Mouse (Mus musculus) brown adipose tissue, adult 24 weeks (tissue): ENCODE measurements around the gene Prss56. TPM values are rescaled to one million over a fixed set of nuclear protein-coding genes. Genes with fewer than 3 reads are reported as not detected.
A peak's percentile ranks its signal among the peaks of the same experiment; 100 is the strongest.

ENCODE experiments used
- H3K27ac ChIP-seq: fragments of 200-500 bp; replicated peaks from 2 replicates; pipeline ENCODE4 v1.5.1; 2012; ENCODE audit warnings: low read depth, mild to moderate bottlenecking, low read length
- H3K4me1 ChIP-seq: fragments of 200-500 bp; 2 replicates; pipeline ENCODE4 v1.6.1; 2012; ENCODE audit warnings: low read length, mixed read lengths; ENCODE audit not compliant: control insufficient read depth, insufficient read depth, insufficient read length
- H3K4me3 ChIP-seq: fragments of 200-500 bp; 2 replicates; pipeline ENCODE4 v1.5.1; 2012; ENCODE audit warnings: low read depth, mild to moderate bottlenecking, low read length, moderate library complexity; ENCODE audit not compliant: insufficient read depth
- polyA plus RNA-seq: library from polyadenylated mRNA; stranded (reverse); fragments of >200 nt; gene quantifications from 2 replicates; pipeline ENCODE4 v1.2.4, GENCODE M21; 2012; ENCODE audit not compliant: missing spikeins, insufficient read depth, insufficient read length

Gene Prss56
- polyA plus RNA-seq, 1 experiment, result not detected

DNA sequence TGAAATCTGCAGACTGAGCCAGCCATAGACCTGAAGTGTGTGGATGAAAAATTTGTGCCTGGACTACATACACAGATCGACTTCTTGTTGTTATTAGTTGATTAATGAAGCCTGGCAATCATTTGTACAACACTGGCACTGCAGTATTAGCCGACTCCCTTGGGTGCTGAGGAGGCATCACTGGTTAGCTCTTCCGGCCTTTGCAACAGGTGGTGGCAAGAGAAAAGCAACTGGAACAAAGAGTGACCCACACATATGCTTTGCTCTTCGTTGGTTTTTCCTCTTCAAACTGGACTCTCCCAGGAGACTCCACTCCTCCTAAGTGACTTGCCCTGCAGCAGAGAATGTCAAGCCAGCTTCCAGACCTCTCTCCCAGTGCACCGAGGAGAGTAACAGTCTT is 20.7 kb downstream of the Prss56 start:
- H3K4me3 ChIP-seq, result no peak overlapping the region
- no peak overlapping the region for H3K27ac ChIP-seq
- H3K4me1 ChIP-seq, result no peaks in the 10 kb centered on the region

DNA sequence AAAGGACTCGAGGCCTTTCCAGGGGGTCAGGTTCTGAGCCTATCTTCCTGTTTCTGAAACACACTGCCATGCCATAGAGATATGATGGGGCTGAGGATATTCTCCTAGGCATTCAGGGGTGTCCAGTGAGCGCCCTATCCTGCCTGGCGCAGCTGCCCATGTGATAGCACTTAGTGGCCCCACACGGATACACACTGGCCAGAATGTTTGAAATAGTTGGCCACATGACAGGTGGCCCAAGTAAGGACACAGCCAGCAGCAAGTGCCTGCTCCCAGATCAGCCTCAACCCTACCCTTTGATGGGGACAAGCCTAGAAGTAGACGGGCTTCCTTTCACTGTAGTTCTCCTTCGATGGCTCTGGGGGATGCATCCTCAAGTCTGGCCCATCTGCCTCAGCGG is 21.4 kb downstream of the Prss56 start, which contains the start of gene Chrng:
TSS of gene Chrng (plus strand) at position 193 of the 400 bp plus-strand sequence.
- H3K27ac ChIP-seq, result no peak within 1 kb of the TSS
- no peak within 1 kb of the TSS for H3K4me3 ChIP-seq
- H3K4me1 ChIP-seq, result no peaks in the 10 kb centered on the region

DNA sequence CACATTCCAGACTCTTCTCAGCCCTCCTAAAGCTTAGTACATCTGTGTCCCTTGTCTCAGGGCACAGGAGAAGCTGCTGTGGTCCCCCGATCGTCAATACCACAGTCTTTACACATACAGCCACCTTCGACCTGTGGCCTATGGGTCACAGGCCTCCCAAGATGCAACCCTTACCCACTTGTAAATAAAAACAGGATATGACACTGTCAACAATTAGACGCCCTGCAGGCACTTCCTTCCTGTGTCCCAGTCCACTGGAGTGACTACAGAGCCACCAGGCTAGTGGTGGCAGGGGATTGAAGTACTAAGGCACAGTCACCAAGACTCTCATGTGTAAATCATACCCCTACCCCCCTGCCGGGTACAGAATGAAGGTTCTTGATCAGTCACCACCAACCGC is 21.9 kb downstream of the Prss56 start:
- H3K27ac ChIP-seq, result no peak overlapping the region
- no peak overlapping the region for H3K4me3 ChIP-seq
- H3K4me1 ChIP-seq, result no peaks in the 10 kb centered on the region

DNA sequence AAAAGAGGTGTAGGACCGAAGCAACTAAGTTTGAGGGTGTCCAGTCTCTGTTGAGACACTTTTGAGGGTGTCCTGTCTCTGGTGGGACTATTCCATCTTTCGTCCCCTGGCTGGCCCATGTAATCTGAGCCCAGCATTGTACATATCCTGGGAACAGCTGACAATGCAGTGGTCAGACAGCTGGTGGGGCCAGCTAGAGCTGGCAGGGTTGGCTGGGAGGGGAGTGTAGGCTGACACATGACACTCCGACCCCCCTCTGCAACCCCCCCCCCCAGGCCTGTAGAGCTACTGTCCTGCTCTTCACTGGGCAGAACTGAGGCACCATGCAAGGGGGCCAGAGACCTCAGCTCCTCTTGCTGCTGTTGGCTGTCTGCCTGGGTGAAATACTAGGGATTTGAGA is 22.4 kb downstream of the Prss56 start:
- H3K4me1 ChIP-seq, result no peaks in the 10 kb centered on the region

DNA sequence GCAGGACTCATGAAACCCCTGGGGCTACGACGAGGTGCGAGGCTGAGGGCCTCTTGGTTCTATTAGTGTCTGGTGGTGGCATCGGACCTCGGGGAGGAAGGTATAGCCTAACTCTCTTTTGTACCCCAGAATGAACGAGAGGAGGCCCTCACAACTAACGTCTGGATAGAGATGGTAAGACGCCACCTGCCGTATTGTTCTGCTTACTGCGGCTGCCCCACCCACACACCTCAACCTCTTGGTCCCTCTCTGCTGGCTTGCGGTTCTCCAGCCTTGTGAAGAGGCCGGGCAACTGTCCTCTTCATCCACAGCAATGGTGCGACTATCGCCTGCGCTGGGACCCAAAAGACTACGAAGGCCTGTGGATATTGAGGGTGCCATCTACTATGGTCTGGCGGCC is 23.2 kb downstream of the Prss56 start:
- H3K27ac ChIP-seq, result no peak overlapping the region
- no peaks in the 10 kb centered on the region for H3K4me1 ChIP-seq
- H3K4me3 ChIP-seq, result no peak overlapping the region

More for the DNA sequence above, 22.4 kb downstream of the Prss56 start:
- no peak overlapping the region for H3K27ac ChIP-seq
- no peak overlapping the region for H3K4me3 ChIP-seq

DNA sequence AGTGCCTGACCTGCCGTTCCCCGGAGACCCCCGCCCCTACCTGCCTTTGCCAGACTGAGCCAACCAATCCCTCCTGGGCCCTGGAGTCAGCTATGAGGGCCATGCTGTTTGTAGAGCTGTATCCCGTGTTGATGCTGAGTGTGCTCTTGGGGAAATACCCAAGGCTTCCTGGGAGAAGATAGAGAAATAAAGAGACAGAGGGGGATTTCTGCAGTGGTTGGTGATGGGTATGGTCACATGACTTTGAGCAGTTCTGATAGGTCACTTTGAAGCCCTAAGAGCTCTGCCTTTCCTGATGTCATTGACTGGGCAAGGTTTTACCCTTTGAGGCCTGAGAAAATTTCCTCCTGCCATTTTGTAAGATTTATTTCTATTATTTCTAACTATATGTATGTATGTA is 28.3 kb downstream of the Prss56 start:
- no peak overlapping the region for H3K27ac ChIP-seq
- no peak overlapping the region for H3K4me3 ChIP-seq
- H3K4me1 ChIP-seq, result peaks cover 7% of the 10 kb centered on the region; the same call in 1 of the 2 replicates

DNA sequence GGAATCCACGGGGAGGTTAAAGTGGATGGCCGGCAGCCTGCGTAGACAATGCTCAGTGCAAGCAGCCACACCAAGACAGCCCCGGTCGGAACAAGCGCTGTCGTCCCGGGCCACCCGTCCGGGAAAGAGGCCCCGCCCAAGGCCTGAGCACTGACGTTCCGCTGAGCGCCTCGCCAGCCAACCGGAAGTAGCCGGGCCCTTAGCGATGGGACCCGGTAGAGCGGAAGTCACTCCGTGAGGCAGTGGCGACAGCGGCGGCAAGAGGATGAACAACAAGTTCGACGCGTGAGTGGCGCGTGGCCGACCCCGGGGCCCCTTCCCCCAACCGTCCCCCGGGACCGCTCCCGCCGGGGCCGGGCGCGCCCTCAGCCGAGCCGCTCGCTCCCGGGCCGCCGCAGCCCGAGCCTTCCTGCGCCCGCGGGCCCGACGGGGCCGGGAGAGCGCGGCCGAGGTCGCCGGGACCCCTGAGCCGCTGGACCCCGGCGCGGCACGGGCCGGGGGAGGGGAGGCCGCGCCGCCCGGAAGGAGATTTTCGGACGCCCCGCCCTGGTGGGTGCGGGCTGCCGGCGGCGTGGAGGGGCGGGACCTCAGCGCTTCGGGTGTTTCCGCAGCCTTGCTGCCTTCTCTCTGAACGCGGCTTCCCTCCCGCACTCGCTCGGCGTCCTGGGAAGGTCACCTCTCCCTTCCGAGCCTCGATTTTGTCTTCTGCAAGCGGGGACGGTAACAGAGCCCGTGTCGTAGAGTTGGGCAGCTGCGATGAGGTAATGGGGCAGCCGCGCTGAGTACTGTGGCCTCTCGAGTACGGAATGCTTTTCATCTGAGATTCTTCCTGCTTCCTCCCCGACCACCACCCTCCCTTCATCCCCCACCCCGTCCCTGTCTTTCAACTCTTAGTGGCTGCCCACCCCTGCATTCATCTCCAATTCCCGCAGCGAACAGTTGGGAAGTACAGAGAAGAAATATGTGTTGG is 30.9 kb downstream of the Prss56 start, which contains the start of gene Eif4e2:
TSS of gene Eif4e2 (plus strand) at position 180 of the 970 bp plus-strand sequence.
- Histone ChIP-seq H3K4me1 (peaks cover 14% of the 10 kb centered on the region; the same call in 1 of the 2 replicates), H3K4me3 (peak within 1 kb of the TSS; percentile 80), H3K27ac (peak within 1 kb of the TSS; percentile 91)

DNA sequence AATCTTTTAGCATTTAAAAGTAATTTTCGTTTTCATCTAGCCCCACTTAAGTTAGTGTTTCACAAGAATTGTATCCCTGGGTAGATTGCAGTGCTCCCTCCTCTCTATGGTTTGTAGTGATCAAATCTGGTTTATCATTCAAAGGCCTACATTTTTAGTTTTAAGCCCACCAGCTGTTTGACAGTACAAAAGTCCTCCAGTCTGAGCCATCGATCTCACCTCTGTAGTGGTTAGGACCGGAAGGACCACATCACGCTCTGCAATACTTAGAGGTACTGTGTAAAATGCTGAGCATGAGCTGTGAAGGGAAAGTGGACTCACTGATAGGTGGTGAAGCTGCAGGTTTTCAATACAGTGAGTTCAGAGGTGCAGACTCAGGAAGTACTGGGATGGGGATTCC is 31.6 kb downstream of the Prss56 start:
- Histone ChIP-seq H3K27ac (no peak overlapping the region), H3K4me1 (peaks cover 14% of the 10 kb centered on the region; the same call in 1 of the 2 replicates), H3K4me3 (peak overlapping the region; percentile 80)

DNA sequence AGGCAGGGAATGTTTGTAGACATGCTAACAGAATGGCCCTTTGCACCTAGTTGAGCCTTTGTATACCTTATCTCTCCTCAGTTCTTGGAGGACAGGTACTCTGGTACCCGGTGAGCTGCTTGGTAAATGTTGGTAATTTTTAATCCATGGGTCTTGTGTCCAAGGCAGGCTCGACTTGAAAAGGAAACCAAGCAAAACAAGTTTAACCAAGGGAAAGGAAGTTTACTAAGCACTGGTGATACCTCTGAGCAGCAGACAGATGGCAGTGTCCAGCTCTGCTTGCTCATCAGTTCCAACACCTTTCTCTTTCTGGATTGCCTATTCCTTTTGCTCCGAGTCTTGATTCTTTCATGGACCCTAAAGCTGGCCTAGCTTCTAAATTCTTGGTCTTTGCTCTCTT is 34.8 kb downstream of the Prss56 start:
- Histone ChIP-seq H3K4me3 (no peak overlapping the region), H3K27ac (no peak overlapping the region), H3K4me1 (peaks cover 13% of the 10 kb centered on the region; the same call in 1 of the 2 replicates)

DNA sequence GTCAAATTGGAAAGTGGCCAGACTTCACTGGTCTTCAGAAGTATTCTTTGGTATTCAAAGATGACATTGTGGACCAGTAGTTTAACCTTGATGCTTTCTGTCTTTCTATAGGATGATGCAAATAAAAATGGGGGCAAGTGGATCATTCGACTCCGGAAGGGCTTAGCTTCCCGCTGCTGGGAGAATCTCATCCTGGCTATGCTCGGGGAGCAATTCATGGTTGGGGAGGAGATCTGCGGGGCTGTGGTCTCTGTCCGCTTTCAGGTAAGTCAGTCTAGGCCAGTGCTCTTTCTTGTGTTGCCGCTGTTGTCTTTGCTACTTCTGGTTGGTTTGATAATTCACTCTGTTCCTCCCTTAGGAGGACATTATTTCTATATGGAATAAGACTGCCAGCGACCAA is 42.6 kb downstream of the Prss56 start:
- Histone ChIP-seq H3K27ac (no peak overlapping the region), H3K4me1 (no peaks in the 10 kb centered on the region), H3K4me3 (no peak overlapping the region)

DNA sequence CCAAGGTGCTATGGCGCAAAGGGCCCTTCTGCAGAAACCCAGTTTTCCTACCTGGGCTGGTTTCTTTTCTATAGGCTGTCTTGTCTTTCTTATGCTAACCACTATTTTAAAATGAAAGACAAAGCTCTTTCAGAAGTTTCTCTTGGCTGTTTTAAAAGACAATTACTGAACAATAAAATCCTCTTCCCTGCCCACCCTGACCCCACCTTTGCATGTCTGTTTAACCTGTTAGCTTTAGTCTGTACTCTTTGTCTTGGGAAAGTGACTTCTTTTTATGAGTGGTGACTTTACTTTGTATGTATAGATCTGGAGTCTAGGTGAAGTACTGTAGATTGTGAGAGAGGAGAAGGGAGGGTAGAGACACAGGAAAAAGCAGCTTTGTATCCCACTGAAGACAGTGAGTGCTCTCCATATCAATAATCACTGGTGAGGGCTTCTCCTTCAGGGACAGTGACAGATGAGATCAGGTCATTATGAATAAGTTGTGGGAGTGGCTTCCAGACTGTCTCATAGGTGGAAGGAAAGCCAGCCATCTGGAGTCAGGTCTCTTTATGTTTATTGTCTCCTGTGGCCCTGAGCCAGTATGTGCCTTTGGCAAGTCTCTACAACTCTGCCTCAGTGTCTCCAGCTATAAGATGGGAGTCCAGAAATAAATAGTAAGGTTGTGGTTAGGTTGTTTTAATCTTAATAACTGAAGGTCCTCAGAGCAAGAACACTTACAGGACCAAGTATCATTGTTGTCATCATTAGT is 43.5 kb downstream of the Prss56 start:
- Histone ChIP-seq H3K4me1 (no peaks in the 10 kb centered on the region), H3K4me3 (no peak overlapping the region), H3K27ac (no peak overlapping the region)

DNA sequence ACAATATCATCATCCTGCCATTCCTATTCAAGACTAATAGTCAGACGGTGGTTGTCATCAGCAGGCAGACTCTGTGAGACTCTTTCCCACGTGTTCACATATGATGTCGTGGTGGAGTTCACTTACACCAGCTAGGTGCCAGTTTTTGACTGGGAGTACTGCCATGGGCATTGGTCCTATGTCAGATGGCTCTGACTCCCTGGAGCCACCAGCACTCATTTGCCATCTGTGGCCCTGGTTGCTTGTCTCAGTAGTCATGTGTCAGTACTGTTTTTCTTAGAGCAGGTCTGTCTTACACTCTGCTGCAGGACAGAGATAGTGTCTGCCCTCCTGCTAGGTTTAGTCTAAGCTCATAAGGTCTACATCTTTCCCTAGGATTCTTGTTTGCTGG is 44.0 kb downstream of the Prss56 start:
- Histone ChIP-seq H3K4me3 (no peak overlapping the region), H3K27ac (no peak overlapping the region), H3K4me1 (no peaks in the 10 kb centered on the region)

DNA sequence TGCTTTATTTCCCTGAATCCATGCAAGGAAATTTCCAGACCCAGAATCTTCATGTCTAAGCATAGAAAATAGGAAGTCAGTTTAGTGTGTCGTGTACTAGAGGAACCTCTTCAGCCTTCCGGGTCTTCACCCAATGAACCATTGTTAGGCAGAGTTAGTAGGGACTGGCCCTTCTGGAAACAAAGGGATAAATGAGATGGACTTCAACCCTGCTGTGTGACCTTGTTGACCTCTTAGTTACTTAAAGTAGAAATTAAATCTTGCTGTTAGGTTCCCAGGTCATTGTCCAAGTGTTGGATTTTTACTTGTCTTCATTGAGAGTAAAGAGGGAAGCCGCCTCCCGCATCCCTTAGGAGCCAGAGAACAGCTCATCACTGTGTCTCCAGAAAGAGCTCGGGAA is 47.5 kb downstream of the Prss56 start:
- H3K4me1 ChIP-seq, result no peaks in the 10 kb centered on the region
- no peak overlapping the region for H3K27ac ChIP-seq
- no peak overlapping the region for H3K4me3 ChIP-seq

DNA sequence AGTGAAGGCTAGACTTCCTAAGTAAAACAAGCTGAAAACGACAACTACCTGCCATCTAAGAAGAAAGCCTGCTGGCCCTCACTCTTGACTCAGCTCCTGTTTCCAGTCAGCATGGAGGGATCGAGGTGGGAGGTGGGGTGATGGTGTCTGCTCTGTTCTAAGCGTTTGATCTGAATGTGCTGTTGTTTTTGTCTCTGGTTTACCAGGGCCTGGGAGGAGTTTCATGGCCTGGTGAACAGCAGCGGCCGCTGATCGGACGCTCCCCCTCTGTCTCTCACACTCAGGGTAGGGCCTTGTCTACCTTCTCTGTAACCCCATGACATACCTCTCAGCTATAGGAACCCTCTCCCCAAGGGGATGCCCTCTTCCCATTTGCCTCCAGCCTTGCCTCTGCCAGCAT is 49.1 kb downstream of the Prss56 start:
- Histone ChIP-seq H3K4me3 (no peak overlapping the region), H3K27ac (no peak overlapping the region), H3K4me1 (no peaks in the 10 kb centered on the region)
